Mouse (Mus musculus) central nervous system, embryonic 11.5 days (tissue): ENCODE data around the gene Pcbp4. TPM values are rescaled to one million over a fixed set of nuclear protein-coding genes. Genes with fewer than 3 reads are reported as not detected.

ENCODE experiments used
- polyA plus RNA-seq: library from polyadenylated mRNA; depleted of rRNA; stranded (reverse); fragments of >200 nt; gene quantifications from 2 replicates; pipeline ENCODE4 v1.2.3, GENCODE M21; 2012; rRNA removed

The Pcbp4 gene
- 401 and 467 TPM in 2 replicates for polyA plus RNA-seq

DNA sequence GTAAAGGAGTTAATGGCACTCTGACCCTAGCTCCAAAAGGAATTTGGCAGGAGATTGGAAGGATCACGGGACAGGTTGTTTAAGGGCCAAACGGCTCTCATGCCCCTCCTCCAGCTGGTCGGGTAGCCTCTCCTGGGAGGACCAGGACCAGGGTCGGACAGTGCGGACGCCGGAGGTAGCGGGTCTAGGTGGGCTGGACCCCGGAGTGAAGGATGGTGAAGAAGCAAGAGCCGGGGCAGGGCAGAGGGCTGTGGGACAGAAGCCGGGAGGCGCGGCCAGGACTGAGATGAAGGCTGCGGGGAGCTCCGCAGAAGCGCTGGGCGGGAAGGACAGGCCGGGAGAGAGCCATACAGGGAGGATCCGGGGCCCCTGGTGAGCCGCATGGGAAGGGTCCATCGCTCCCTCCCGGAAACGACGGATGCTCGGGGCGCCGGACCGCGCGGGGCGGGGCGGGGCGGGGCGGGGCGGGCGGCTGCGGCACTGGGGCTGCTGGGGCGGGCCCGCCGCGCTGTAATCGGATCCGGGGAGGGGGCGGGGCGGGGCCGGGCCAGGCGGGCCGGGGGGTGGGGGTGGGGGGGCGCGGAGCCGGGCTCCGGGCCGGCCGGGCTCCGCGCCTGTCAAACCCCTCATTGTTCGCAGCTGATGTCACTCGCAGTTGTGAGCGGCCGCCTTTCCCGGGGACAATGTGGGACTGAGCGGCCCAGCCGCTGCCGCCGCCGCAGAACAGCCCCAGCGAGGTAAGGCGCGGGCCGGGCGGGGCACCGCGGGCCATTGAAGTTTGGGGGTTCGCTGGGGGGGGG, at the start of gene Pcbp4:
TSS of gene Pcbp4 (plus strand) at position 21 of the 800 bp plus-strand sequence.

DNA sequence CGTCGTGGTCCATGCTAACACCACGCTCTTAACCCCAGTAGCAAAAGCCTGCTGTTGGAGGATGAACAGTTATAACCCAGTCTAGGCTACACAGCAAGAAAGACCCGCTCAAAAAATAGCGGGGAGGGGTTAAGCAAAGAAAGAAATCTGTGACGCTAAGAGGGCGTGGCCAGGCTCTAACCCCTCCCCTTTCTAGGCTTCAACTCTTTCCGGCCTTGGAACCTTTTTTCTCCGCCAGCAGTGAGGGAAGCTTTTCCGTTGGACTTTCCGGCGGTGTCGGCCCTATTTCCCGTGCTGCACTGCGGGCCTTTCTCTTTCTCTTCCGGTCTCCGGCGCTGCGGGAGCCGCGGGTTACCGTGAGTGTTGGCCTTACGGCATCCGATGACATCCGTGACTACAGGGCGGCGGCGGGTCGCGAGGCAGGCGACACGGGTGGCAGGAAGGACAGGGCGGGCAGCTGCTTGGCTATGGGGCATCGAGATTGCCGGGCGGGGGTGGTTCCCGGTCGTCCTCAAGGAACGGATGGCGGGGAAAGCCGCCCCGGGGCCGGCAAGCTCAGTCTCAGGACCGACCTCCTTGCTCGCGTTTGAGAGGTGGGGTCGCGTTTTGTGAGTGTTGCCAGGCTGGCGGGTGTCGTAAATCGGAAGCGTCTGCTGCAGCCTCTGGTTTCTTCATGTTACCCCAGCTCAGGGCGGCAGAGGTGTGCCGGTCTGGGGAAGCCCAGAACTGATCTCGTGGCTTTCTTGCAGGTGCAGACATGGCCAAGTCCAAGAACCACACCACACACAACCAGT, 23.7 kb upstream of the Pcbp4 start, which contains the start of gene Rpl29:
TSS of gene Rpl29 (plus strand) at position 234 of the 794 bp plus-strand sequence.

GRCm38 (mm10) chr9:106447348-106447747, 5.7 kb upstream of the Pcbp4 start, which contains the start of the genes Abhd14b and Abhd14a:
TSS of gene Abhd14b (plus strand) at chr9:106447459.
TSS of gene Abhd14a (minus strand) at chr9:106447678.

DNA sequence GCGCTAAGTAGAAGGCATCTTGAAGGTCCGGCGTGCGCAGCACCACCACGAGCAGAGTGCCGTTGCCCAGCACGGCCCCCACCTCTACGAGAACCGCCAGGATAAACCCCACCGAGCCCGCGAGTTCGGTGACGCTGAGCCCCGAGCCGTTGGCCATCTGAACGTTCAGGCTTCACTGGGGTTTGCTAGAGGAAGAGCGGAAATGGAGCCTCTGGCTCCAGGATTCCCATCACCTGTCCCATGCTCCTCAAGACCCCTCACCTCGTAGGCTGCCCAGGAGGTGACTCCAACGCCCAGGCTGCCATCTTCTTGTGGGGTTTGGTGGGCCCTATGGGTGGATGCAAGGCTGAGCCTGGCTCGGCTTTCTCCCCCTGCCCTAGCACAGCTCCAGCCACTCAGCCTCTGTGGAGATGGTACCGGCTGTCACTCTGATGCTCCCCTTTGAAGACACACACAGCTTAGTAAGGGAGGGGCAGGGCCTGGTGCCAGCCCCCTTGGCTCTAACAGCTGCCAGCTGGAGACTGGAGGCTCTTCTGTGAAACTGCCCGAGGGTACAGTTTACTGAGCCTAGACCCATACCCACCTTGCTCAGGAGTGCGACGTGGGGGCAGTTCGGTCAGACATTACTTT, 12.6 kb downstream of the Pcbp4 start, which contains the start of gene Gpr62:
TSS of gene Gpr62 (minus strand) at position 368 of the 630 bp plus-strand sequence.

GRCm38 (mm10) chr9:106475663-106476001, 22.5 kb downstream of the Pcbp4 start, which contains the start of gene Rrp9:
TSS of gene Rrp9 (plus strand) at chr9:106475963.

DNA sequence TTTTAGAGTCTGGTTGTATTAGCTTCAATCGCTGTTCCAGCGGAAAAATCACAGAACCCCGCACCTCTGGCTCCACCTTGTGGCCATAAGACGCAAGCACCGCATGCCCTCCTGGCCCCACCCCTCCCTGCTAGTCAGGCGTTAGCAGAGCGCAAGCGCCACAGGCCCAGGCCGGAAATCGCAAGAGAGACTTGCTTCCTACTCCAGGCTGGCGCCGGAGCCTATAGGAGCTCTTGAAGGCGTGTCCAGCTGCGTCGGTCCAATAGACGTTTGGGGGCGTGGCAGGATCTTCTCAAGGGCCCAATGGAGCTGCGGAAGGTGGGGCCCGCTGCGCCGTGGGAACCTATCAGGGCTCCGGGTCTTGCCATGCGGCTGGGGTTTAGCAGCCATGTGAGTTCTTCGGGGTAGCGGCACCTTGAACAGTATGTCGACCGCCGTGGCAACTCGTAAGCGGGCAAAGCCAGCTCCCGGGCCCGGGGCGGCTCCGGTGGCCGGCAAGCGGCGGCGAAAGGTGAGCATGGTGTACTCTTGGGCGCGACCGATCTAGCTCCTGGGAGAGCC, 23.9 kb downstream of the Pcbp4 start, which contains the start of gene Parp3:
TSS of gene Parp3 (minus strand) at position 26 of the 561 bp plus-strand sequence.

DNA sequence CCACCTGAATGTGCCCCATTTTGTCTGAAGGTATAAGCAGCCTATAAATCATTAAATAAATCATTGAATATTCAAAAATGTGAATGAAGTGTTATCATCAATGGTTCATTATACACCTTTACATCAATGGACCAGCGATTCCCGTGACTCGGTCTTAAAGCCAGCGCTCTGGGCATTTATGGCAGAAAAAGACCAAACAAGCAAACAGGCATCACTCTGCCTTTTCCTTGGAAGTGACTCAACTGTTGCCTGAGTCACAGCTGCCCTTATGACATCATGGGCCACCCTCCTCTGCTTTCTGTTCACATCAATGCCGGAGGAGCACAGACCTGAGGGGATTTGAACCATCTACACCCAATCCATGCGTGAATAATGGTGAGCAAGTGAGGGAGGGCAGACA, 46.6 kb downstream of the Pcbp4 start, which contains the start of gene Iqcf1:
TSS of gene Iqcf1 (plus strand) at position 301 of the 400 bp plus-strand sequence.

Other genes starting within 250 kb of the Pcbp4 start
- 0.10 and 0.17 TPM in 2 replicates for gene Tlr9, start 230.7 kb upstream of the Pcbp4 start, polyA plus RNA-seq
- 63.8 and 68.5 TPM in 2 replicates for gene Alas1, start 204.6 kb upstream of the Pcbp4 start, polyA plus RNA-seq
- gene Poc1a, start 172.2 kb upstream of the Pcbp4 start, polyA plus RNA-seq, result 22.6 and 28.3 TPM in 2 replicates
- gene Dusp7, start 84.7 kb upstream of the Pcbp4 start, polyA plus RNA-seq, result 29.1 and 69.8 TPM in 2 replicates
- gene Rpl29, start 23.8 kb upstream of the Pcbp4 start, polyA plus RNA-seq, result 1,012 and 1,237 TPM in 2 replicates
- gene Acy1, start 15.0 kb upstream of the Pcbp4 start, polyA plus RNA-seq, result 25.4 and 29.4 TPM in 2 replicates
- gene Abhd14b, start 5.8 kb upstream of the Pcbp4 start, polyA plus RNA-seq, result 4.7 and 12.0 TPM in 2 replicates
- gene Abhd14a, start 5.6 kb upstream of the Pcbp4 start, polyA plus RNA-seq, result 34.1 and 40.0 TPM in 2 replicates
- 0.06 and 0.11 TPM in 2 replicates for gene Gpr62, start 12.6 kb downstream of the Pcbp4 start, polyA plus RNA-seq
- gene Rrp9, start 22.7 kb downstream of the Pcbp4 start, polyA plus RNA-seq, result 41.6 and 78.4 TPM in 2 replicates
- 1.5 and 2.2 TPM in 2 replicates for gene Parp3, start 23.7 kb downstream of the Pcbp4 start, polyA plus RNA-seq
- not detected in 2 replicates for gene Iqcf1, start 46.7 kb downstream of the Pcbp4 start, polyA plus RNA-seq
- gene Iqcf5, start 61.3 kb downstream of the Pcbp4 start, polyA plus RNA-seq, result not detected in 2 replicates
- gene Iqcf3, start 108.3 kb downstream of the Pcbp4 start, polyA plus RNA-seq, result not detected in 2 replicates
- not detected in 2 replicates for gene Iqcf4, start 117.7 kb downstream of the Pcbp4 start, polyA plus RNA-seq
- not detected in 2 replicates for gene Iqcf6, start 173.3 kb downstream of the Pcbp4 start, polyA plus RNA-seq
- gene Grm2, start 202.8 kb downstream of the Pcbp4 start, polyA plus RNA-seq, result 5.5 and 7.8 TPM in 2 replicates
- 21.3 and 27.2 TPM in 2 replicates for gene Tex264, start 232.6 kb downstream of the Pcbp4 start, polyA plus RNA-seq